Mouse (Mus musculus): ENCODE data around the gene Trp73.
A peak's percentile ranks its signal among the peaks of the same experiment; 100 is the strongest.

Gene Trp73

DNA sequence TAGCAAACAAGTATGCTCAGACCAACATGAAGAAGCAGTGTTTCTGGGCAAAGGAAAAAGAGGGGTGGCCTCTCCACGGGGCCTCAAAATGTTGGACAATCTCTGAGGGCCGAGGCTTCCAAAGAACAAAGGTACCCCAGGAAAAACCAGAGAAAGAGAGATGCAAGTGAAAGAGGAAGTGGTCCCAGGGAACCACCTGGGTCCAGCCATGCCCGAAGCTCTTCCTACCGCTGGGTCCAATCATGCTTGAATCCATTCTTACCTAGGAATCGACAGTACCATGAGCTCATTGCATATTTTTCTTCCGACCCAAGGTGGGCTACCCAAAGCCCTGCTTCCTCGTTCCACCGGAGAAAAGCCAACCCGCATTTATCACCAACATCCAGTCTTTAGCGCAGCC is 36.1 kb downstream of the Trp73 start:
- DNase-seq (ENCODE audit: low read depth, low spot score) = no peak

DNA sequence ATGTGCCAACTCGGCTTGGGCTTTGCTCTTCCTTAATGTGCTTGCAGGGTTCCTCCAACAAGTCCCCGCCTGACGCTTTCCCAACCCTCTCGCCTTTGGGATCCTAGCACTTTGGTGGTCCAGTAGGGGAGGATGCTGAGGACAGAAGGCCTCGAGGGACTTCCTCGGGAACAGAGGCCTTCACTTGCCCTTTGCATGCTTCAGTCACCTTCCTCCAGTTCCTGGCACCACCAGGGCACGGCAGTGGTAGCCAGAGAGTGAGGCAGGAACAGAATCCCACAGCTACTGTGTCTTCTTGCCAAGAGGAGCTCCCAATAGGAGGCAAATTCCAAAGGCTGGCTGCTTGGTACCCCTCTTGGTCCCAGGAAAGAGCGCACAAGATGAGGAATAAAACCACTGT is 36.6 kb downstream of the Trp73 start:
- DNase-seq (ENCODE audit: low read depth, low spot score) = no peak

DNA sequence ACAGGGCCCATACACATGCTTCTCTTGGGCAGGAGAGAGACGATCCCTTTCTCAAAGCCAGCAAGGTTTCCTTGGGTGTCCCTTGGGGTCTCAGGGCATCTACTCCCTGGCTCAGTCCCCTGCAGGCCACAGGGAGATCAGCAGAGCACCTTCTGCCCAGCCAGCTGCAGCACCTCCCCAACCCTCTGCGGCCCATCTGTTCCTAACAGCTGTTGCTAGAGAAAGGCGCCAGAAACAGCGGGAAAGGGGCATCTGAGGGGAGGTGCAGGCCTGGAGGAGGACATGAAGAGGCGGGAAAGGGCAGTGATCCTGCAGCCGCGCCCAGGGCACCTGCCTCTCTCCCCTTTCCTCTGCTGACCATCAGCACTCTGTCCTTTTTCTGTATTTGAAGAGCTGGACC is 40.6 kb downstream of the Trp73 start:
- DNase-seq (ENCODE audit: low read depth, low spot score) = peak; percentile 16

DNA sequence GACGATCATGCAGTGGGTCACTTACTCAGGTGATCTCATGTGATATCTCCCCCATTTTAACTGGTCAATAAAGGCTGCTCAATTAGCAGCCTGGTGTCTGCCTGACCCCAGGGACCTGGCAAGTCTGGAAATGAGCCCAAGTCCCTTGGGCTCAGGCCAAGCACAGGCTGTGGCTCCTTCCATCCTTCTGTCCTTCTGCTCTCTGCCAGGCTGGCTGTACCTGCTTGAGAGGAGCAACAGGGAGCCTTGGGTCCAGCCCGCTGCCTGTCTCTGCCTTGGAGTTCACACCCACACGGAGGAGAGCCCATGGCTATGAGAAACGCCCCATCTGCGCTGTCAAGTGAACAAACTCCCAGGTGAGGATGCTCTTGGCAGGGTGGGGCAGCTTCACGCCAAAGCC is 43.9 kb downstream of the Trp73 start:
- DNase-seq (ENCODE audit: low read depth, low spot score) = no peak

DNA sequence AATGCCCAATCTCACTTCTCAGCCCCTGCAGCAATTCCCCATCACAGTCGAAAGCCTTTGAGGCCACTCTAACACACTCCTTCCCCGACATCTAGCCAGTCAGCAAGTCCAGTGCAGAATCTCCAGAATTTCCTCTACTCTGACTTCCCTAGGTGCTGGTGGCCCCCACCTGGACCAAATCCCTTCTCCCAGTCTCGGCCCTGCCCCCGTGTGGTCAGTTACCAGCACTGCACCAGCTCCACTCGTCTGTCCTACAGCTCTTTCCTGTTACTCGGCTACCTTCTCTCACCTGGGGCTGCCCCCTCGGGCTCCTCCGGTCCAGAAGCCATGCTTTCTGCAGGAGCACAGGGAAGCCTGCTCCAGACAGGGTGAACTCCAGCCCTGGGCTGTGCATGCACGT is 46.8 kb downstream of the Trp73 start:
- DNase-seq (ENCODE audit: low read depth, low spot score) = no peak

DNA sequence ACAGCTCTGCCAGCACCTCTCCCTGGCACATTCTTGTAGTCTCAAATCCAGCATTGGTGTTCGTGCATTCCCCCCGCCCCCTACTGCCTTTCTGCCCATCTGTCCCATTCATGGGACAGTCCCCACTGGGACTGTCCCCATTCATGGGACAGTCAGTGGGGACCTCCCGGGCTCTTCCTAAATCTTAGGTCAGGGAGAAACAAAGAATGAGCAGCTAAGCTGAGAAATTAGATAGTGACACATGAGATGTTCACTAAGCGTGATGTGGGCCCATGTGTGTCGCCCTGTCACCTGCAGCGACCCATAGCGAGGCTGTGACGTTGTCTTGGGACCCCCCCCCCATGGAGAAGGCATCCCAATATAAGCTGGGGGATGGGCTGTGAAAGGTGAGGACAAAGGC is 48.7 kb downstream of the Trp73 start:
- DNase-seq (ENCODE audit: low read depth, low spot score) = no peak

DNA sequence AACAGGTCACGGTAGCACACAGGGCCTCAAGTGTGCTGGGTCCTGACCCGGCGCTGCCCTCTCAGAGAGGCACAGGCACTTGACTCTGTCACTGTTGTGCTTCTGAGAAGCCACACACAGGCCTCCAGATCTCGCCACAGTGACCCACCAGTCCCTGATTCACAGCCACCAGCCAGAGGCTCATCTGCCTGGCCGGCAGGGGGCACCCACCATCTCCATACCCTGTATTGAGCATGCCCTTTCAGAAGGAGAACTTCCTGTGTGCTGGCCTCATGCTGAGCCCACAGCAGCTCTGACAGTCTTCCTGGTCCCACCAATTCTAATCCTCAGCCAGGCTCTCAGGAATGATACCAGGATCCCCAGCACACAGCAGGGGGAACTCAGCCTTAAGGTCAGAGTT is 50.8 kb downstream of the Trp73 start:
- DNase-seq (ENCODE audit: low read depth, low spot score) = no peak

DNA sequence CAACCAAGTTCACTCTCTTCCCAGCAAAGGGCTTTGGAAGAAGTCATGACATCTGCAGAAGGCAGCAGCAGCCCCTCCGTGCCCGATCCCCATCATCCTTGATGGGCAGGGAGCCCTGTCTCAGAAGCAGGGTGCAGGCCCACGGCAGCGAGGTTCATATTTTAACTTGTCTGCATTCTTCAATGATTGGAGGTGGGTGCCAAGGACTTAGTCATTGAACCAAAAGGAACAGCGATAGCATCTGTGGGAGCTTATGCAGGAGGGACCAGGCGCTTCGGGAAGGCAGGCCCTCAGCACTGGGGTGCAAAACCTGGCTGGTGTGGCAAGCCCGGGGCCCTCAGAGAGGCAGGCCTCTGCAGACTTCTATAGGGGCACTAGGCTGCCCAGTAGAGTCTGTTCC is 53.6 kb downstream of the Trp73 start:
- DNase-seq (ENCODE audit: low read depth, low spot score) = no peak

DNA sequence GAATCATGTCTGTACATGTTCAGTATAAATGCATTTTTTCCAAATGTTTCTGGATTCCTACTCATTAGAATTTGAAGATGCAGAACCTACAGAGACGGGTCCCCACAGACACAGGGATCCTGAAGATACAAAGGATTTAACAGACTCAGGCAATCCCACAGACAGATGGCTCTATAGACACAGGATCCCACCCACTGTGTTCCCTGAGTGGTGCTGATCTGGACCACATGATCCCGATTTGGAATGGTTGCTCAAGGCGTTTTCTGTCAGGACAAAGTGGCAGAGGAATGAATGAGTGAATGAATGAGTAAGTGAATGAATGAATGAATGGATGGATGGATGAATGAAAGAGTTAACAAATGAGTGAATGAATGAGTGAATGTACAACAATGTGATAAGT is 54.2 kb downstream of the Trp73 start:
- no peak for DNase-seq (ENCODE audit: low read depth, low spot score)

DNA sequence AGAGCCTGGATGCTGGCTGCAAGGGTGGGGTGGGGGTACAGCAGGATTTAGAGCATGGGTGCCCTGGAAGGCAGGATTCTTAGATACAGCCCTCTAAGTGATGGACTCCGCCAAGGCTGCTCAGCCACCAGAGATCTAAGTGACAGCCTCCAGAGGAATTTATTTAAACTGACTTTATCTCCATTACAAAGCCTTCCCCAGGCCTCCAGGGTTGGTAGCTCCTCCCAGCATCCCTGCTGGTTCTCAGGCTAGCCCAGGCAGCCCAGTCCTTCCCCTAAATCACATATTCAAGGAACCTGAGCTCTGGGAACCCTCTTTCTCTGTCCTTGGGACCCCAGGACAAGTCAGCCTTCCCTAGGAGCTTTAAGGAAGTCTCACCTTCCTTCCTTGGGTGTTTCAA is 58.0 kb downstream of the Trp73 start:
- DNase-seq (ENCODE audit: low read depth, low spot score) = no peak

DNA sequence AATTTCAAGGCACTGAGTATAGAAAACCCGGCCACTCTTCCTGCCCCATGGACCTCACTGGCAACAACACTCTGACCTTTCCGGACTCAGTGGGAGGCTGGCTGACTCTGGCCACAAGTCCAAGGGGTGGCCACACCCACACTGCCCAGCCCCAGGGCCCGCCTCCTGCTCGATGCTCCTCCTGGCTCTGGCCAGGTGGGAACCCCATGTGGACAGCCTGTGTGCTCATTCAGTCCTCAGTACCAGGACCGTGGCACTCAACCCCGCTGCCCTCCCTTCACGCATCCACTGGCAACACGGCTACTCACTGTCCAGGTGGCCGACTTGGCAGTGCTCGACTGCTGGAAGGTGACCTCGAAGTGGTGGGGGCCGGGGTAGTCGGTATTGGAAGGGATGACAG is 59.0 kb downstream of the Trp73 start:
- no peak for DNase-seq (ENCODE audit: low read depth, low spot score)

DNA sequence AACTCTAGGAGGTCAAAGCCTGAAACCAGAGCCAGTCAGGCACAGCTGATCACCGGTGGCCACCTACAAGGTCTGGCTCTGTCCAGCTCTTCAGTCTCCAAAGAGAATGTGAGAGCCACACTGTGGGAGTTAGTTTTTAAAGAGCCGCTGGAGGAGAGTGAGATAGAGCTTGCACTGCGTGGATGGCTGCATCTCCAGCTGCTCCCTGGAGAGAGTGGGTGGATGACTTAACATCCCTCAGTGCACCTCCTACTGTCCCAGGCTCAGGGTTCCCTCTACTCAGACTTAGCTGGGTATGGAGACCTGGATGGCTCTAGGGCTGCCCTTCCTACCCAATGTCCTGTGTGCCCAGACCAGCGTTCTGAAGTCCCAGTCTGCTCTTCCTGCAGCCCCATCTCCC is 59.8 kb downstream of the Trp73 start:
- DNase-seq (ENCODE audit: low read depth, low spot score) = no peak

DNA sequence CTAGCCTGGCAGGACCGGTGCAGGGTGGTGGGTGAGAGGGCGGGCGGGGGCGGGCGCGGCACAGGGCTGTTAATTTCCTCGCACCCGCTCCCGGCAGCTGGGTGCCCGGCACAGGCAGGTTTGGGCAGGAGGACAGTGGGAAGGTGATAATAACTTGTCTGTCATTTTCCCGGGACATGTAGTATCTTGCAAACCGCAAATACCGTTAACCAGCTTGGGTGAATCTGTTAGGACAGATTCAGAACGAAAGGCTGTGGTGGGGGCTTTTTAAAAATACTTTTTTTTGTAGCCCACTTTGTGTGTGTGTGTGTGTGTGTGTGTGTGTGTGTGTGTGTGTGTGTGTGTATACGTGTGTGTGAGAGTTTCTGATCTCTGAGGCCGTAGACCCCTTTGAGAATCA is 68.1 kb downstream of the Trp73 start:
- DNase-seq (ENCODE audit: low read depth, low spot score) = no peak

DNA sequence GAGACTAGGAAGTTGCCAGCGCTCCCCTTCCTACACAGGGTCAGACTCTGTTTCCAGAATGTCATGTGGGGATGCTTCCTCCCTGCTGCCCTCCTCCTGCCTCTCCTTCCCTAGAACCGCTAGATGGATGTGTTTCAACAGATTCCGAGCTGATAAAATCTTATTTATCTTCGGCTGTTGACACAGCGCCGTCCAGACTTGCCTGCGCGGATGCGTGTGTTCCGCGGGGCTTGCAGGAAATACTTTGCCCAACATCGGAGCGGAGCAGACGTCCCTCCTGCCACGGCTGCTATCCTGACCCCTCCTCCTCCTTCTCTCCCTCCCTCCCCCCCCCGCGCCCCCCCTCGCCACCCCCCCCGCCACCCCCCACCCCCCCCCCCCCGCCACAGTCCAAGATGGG is 68.5 kb downstream of the Trp73 start:
- no peak for DNase-seq (ENCODE audit: low read depth, low spot score)

DNA sequence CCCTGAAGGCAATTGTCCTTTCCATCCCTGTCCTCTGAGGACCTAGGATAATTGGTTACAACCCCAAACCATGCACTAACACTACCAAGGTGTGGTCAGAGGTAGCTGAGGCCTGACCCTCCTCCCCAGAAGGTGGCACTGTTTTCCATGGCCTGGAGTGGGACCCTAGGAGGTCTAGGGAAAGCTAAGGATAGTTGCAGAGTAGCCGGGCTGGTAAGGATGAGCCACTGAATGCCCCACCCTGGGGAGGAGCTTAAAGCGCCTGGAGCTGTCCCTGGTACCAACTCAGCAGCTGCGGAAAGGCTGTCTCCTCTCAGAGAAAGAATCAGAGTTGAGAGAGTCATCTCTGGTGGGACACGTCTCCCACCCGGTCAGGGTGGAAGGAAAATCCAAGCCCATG is 69.1 kb downstream of the Trp73 start:
- DNase-seq (ENCODE audit: low read depth, low spot score) = peak; percentile 68

DNA sequence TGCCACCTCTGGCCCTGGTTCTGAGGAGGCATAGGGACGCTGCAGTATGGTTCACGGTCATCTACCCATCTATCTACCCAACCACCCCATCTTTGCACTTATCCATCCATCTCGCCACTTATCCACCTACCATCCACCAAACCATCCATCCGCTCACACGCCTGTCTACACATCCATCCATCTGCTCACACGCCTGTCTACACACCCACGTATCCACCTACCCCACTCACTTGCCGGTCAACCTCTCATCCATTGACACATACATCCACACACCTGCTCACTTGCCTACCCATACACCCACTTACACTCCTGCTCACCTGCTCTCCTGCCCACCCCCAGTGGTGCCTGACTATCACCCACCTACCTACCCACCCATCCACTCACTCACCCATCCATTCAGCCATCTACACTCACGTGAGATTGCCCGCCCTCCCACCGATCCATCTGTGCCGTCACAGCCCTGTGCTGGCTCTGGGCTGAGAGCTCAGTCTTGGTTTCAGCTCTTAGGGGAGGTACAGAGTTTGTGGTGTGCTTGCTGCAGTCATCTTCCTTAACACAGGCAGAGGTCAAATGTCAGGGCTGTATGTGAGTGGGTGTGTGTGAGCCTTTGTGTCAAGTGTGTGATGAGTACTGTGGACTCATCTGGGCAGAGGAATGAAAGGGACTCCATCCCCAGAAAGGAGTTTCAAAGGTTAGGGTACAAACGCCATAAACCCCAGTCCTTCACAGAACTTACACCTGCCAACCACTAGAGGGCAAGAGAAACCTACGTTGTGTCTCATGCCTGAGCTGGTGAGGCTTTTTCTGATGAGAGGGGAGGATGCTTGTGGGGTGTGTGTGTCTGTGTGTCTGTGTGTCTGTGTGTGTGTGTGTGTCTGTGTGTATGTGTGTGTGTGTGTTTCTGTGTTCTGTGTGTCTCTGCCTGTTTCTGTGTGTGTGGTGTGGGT is 74.9 kb downstream of the Trp73 start:
- DNase-seq (ENCODE audit: low read depth, low spot score) = peak; percentile 54

DNA sequence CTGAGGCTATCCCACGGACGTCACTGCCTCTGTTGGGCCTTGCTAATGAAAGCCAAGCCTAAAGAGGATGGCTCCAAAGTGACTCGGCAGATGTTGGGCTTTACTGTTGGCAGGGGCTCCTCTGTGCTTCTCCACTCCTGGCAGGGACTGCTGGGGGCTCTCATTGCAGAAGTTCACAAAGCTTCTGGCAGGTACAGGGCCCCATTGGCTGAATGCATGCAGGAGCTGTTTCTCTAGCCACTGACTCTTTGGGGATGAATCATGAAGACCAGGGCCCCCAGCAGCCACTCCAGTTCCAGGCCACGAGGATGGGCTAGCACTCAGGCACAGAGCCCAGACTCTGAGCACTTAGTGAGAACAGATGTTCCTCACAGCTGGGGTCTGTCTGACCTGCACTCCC is 82.3 kb downstream of the Trp73 start:
- no peak for DNase-seq (ENCODE audit: low read depth, low spot score)

DNA sequence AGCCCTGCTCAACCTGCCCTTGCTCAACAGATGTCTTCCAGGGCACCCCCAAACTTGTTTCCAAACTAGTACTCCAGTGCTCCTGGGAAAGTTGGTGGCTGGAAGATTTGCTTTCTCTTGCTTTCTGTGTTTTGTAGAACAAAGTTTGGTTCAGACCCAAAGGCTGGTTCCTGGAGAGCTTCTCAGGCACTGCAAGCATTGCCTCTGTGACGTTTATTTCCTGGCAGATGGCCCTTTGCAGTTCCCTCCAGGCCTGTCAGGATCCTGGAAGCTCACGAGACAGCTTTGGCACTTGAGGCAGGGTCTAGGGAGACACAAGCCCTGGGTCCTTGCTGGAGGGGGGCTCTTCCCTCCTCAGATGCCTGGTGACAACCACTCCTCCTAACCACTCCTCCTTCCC is 83.3 kb downstream of the Trp73 start:
- DNase-seq (ENCODE audit: low read depth, low spot score) = no peak

DNA sequence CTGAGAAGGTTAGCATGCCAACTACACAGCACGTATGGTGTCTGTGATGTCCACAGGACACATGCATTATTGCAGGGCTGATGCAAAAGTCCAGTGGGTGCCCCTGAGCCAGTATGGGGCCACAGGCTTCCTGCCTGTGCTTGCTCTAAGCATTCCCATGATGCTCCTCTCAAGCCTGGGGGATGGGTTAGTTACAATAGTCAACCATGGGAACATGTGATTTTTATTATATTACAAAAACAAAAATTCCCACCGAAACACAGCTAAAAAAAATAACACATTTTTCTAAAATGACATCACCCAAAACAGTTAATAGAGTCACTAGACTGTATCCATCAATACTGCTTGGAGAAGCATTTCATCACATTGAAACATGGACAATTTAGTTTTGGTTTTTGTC is 84.0 kb downstream of the Trp73 start:
- DNase-seq (ENCODE audit: low read depth, low spot score) = no peak

DNA sequence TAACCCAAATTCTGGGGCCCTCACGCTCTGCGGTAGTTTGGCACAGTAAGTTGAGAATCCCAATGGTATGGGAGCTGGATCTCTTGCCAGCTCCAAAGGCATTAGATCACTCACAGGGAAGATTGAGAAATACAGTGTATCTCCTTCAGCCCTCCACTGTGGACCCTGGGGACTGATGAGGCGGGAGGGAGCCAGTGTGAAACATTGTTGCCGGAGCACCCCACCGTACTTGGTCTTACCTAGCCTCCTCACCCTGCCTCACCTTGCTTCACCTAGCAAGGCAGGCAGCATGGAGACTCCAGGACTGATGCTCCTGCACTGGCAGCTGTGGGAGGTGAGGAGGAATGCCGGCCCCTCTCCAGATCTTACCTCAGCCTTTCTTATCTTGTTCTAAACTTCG is 84.5 kb downstream of the Trp73 start:
- no peak for DNase-seq (ENCODE audit: low read depth, low spot score)

DNA sequence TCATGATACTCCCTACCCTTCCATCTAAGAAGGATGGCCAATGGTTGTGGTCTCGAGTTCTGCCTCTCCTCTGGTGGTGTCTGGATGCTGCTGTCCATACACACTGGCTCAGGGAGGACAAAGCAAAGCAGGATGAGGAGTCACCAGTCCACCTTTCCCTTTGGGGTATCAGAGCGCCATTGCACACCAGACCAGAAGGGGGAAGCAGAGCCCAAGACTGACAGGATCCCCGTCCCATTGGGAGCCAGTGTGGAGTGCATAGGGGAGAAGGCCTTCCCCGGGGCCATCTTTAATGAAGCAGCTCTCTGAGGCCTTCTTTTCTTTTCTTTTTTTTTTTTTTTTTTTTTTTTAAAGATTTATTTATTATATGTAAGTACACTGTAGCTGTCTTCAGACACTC is 86.9 kb downstream of the Trp73 start:
- no peak for DNase-seq (ENCODE audit: low read depth, low spot score)

DNA sequence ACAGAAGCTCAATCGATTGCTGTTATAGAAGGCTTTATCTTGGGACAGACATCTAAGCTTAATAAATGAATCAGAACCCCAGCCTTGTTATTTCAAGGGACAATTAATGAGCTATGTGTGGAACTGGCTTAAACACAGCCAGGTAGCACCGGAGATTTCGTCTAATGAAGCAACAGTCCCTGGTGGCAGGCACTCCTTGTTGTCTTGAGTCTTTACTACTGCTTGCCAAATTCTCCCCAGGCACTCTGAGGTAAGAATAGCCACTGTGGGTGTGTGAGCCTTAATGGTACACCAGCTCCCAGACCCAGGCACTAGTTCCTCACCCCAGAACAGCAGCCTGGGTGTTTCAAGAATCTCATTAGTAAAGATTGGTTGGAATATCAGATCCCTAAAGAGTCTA is 88.6 kb downstream of the Trp73 start:
- no peak for DNase-seq (ENCODE audit: low read depth, low spot score)

DNA sequence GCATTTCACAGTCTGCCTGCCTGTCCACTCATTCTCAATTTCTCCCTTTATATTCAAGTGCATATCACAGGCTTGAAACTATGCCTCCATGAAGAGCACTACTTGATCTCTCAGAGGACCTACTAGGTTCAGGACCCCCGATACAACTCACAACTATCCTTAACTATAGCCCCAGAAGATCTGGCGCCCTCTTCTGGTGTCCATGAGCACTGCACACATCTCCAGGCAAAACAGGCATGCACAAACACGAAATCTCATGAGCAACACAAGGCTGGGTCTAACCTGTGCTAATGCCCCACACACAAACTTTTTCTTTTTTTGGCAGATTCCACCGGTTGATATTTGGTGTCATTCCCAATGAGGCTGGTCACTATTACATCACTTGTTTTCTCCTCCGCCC is 94.2 kb downstream of the Trp73 start:
- no peak for DNase-seq (ENCODE audit: low read depth, low spot score)

DNA sequence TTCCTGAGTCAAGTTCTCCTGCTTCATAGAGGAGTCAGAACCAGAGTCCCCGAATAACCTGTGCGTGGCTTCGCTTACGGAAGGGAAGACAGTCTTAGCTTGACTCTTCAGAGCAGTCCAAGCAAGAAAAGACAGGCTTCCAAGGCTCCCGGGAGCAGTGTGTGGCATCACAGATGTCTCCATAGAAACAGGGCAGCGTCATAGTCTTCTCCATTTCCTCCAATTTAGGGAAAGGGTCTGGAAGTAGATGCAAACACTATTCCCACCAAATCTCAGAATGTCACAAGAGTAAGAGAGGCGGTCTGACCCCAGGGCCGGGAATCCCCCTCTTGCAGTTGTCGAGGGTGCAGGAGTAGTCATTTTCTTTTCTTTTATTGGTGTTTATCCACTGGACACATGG is 97.4 kb downstream of the Trp73 start, which contains the start of gene Ccdc27:
Gene Ccdc27 (minus strand): TSS at position 101 of the 400 bp plus-strand sequence.
- DNase-seq (ENCODE audit: low read depth, low spot score) = no peak
